Mouse (Mus musculus) cerebellum, postnatal 36 days (tissue): ENCODE results near the gene Pax4.

Experiments used
- DNase-seq, 2 experiments: peaks; one replicate each; pipeline ENCODE4 v3.0.0; 2021 to 2022; ENCODE audit warnings: mixed read lengths in 2 of 2

Gene Pax4

GRCm38 (mm10) chr6:28396051-28396852 is 52.9 kb downstream of the Pax4 start:
- DNase-seq, result no peak
